Mouse (Mus musculus) hindlimb bud, embryonic 11.5 days (tissue): ENCODE data around the gene Prkcsh.

Experiments used
- DNase-seq: peaks from one replicate; pipeline ENCODE4 v3.0.0-alpha.2; 2012; ENCODE audit warnings: low read depth, low spot score; ENCODE audit errors: extremely low spot score

Prkcsh gene

GRCm38 (mm10) chr9:22047329-22047728, 44.7 kb downstream of the Prkcsh start:
- no peak for DNase-seq

GRCm38 (mm10) chr9:22049315-22049714, 46.7 kb downstream of the Prkcsh start:
- no peak for DNase-seq

- no peak for DNase-seq
Measured at GRCm38 (mm10) chr9:22049721-22050270, 47.2 kb downstream of the Prkcsh start.

GRCm38 (mm10) chr9:22050351-22050889, 47.8 kb downstream of the Prkcsh start:
- DNase-seq: no peak

GRCm38 (mm10) chr9:22051161-22051957, 48.8 kb downstream of the Prkcsh start:
- DNase-seq: no peak

GRCm38 (mm10) chr9:22051958-22052254, 49.3 kb downstream of the Prkcsh start, which contains the start of gene Elavl3:
TSS of gene Elavl3 (minus strand) at chr9:22052023.
- no peak for DNase-seq

- DNase-seq: no peak
Measured at GRCm38 (mm10) chr9:22053657-22054056, 51.1 kb downstream of the Prkcsh start.

GRCm38 (mm10) chr9:22054411-22055076, 51.9 kb downstream of the Prkcsh start:
- no peak for DNase-seq

- DNase-seq: no peak
Measured at GRCm38 (mm10) chr9:22055713-22056112, 53.1 kb downstream of the Prkcsh start.

- no peak for DNase-seq
Measured at GRCm38 (mm10) chr9:22056303-22056910, 53.8 kb downstream of the Prkcsh start.

- no peak for DNase-seq
Measured at GRCm38 (mm10) chr9:22057031-22057517, 54.5 kb downstream of the Prkcsh start.

GRCm38 (mm10) chr9:22058011-22058424, 55.4 kb downstream of the Prkcsh start:
- DNase-seq: no peak

GRCm38 (mm10) chr9:22061339-22061738, 58.7 kb downstream of the Prkcsh start:
- DNase-seq: no peak
